Mouse (Mus musculus): ENCODE data around the gene Nup93.
"Not testable (repeated sequence)": the region's sequence is repeated elsewhere in the genome, so short reads cannot be mapped to it uniquely, and the experiment has no call there.

Nup93 gene

GRCm38 (mm10) chr8:94214252-94215173 lies at the start of gene Nup93:
Nup93 (plus strand) TSS chr8:94214564.
- DNase-seq (ENCODE audit: low read depth, low spot score): peak; percentile 97

- DNase-seq (ENCODE audit: low read depth, low spot score): not testable (repeated sequence)
Observed at GRCm38 (mm10) chr8:94165772-94166171, 48.6 kb upstream of the Nup93 start.

- DNase-seq (ENCODE audit: low read depth, low spot score): no peak
Observed at GRCm38 (mm10) chr8:94167244-94167643, 47.1 kb upstream of the Nup93 start.

- DNase-seq (ENCODE audit: low read depth, low spot score): no peak
Observed at GRCm38 (mm10) chr8:94169547-94169946, 44.8 kb upstream of the Nup93 start.

GRCm38 (mm10) chr8:94171321-94171755 lies 43.0 kb upstream of the Nup93 start:
- no peak for DNase-seq (ENCODE audit: low read depth, low spot score)

- DNase-seq (ENCODE audit: low read depth, low spot score): no peak
Observed at GRCm38 (mm10) chr8:94172075-94172808, 42.1 kb upstream of the Nup93 start, which contains the start of gene Mt2. Mt2 (plus strand) TSS chr8:94172664.

- DNase-seq (ENCODE audit: low read depth, low spot score): no peak
Observed at GRCm38 (mm10) chr8:94172809-94173732, 41.3 kb upstream of the Nup93 start.

- DNase-seq (ENCODE audit: low read depth, low spot score): no peak
Observed at GRCm38 (mm10) chr8:94173848-94174403, 40.4 kb upstream of the Nup93 start.

GRCm38 (mm10) chr8:94174619-94175213 lies 39.6 kb upstream of the Nup93 start:
- no peak for DNase-seq (ENCODE audit: low read depth, low spot score)

- DNase-seq (ENCODE audit: low read depth, low spot score): no peak
Observed at GRCm38 (mm10) chr8:94177716-94178390, 36.5 kb upstream of the Nup93 start.

- DNase-seq (ENCODE audit: low read depth, low spot score): peak; percentile 93
Observed at GRCm38 (mm10) chr8:94178857-94179712, 35.3 kb upstream of the Nup93 start, which contains the start of gene Mt1. Mt1 (plus strand) TSS chr8:94179082.

- DNase-seq (ENCODE audit: low read depth, low spot score): no peak
Observed at GRCm38 (mm10) chr8:94179713-94180560, 34.4 kb upstream of the Nup93 start.

- DNase-seq (ENCODE audit: low read depth, low spot score): no peak
Observed at GRCm38 (mm10) chr8:94180561-94180908, 33.8 kb upstream of the Nup93 start.

- no peak for DNase-seq (ENCODE audit: low read depth, low spot score)
Observed at GRCm38 (mm10) chr8:94182055-94182929, 32.1 kb upstream of the Nup93 start.

- peak; percentile 67 for DNase-seq (ENCODE audit: low read depth, low spot score)
Observed at GRCm38 (mm10) chr8:94183117-94183516, 31.2 kb upstream of the Nup93 start.

- no peak for DNase-seq (ENCODE audit: low read depth, low spot score)
Observed at GRCm38 (mm10) chr8:94184357-94184843, 30.0 kb upstream of the Nup93 start.

GRCm38 (mm10) chr8:94185791-94186190 lies 28.6 kb upstream of the Nup93 start:
- DNase-seq (ENCODE audit: low read depth, low spot score): no peak

Measured in telencephalon, adult 2 months (tissue).